Mouse (Mus musculus) kidney, postnatal 14 days (tissue): ENCODE results near the gene Sv2b.

Experiments
- DNase-seq: peaks from one replicate; pipeline ENCODE4 v3.0.0; 2022; ENCODE audit warnings: mixed read lengths

The Sv2b gene

GRCm38 (mm10) chr7:75080163-75080562 lies 228.9 kb downstream of the Sv2b start:
- DNase-seq: no peak

- no peak for DNase-seq
Observed at GRCm38 (mm10) chr7:75077560-75078208, 231.4 kb downstream of the Sv2b start.
